ENCODE assay signal across 8 mouse cellular contexts in the genomic region with DNA sequence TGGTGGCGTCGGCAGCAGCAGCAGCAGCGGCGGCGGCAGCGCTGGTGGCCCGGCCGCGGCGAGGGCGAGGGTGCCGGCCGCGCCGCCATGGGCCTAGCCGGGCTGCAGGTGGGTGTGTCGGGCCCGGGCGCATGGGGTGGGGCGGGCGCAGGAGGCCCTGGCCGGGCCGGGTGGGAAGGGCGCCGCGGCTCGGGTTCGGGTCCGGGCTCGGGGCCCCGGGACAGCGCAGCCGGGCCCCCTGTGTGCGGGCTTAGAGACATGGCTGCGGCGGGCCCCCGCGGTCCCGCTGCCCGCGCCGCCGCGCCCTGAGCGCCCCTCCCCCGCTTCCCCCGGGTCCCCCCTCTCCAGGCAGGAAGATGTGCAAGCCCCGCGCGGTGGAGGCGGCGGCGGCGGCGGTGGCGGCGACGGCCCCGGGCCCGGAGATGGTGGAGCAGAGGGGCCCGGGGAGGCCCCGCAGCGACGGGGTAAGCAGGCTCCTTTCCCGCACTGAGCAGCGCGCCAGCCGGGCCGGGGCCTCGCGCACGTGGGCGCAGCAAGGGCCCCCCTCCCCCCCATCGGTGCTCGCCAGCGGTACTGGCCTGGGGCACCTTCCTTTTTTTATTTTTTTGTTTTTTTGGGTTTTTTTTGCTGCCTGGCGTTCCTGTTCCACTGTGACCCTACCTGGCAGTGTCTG. TPM values are rescaled to one million over a fixed set of nuclear protein-coding genes. Genes with fewer than 3 reads are reported as not detected.
DNase-seq lines count a peak whose midpoint lies in the region; ATAC-seq and TF ChIP-seq lines count a peak whose summit lies in the region.

No protein-coding gene starts in this region.

- TF ChIP-seq CTCF in intestine, postnatal 0 days (IDR thresholded peaks at IDR 0.05; ENCODE audit: low read depth) = no peak

- H3K36me3 ChIP-seq in intestine, postnatal 0 days (ENCODE audit: control insufficient read depth, insufficient read depth) = peaks cover 31% of the 10 kb centered on the region
- H3K36me3 ChIP-seq in lung, embryonic 15.5 days = peaks cover 33% of the 10 kb centered on the region

- H3K4me2 ChIP-seq in intestine, postnatal 0 days (replicated peaks; ENCODE audit: low read depth) = peak overlapping the region; percentile 89
- peak overlapping the region; percentile 93 for H3K4me2 ChIP-seq in lung, embryonic 15.5 days

- H3K9ac ChIP-seq in intestine, postnatal 0 days (ENCODE audit: low read depth, low read length) = peak overlapping the region; percentile 89
- peak overlapping the region; percentile 83 for H3K9ac ChIP-seq in lung, embryonic 15.5 days

- DNase-seq in heart, adult 18-20 months = peak; percentile 55 to 70
- DNase-seq in heart, postnatal 25 days (ENCODE audit: low spot score) = no peak
- peak; percentile 54 for DNase-seq in gastrocnemius, postnatal 10 days
- DNase-seq in spleen, adult 12 weeks (ENCODE audit: low spot score) = peak; percentile 62
- no peak for DNase-seq in ovary, postnatal 10 days (ENCODE audit: low spot score)

- H3K27me3 ChIP-seq in intestine, postnatal 0 days (replicated peaks; ENCODE audit: control insufficient read depth, insufficient read depth, low read length) = no peaks in the 10 kb centered on the region
- H3K27me3 ChIP-seq in lung, embryonic 15.5 days = no peaks in the 10 kb centered on the region

- peak overlapping the region; percentile 75 for H3K4me3 ChIP-seq in brown adipose tissue, adult 24 weeks (ENCODE audit: insufficient read depth, low read depth, low read length)
- H3K4me3 ChIP-seq in intestine, postnatal 0 days (ENCODE audit: low read depth, low read length) = peak overlapping the region; percentile 88
- peak overlapping the region; percentile 89 for H3K4me3 ChIP-seq in lung, embryonic 15.5 days

- H3K4me1 ChIP-seq in brown adipose tissue, adult 24 weeks (ENCODE audit: control insufficient read depth, insufficient read depth, insufficient read length, low read length) = peaks cover 8% of the 10 kb centered on the region; the same call in 1 of the 2 replicates
- H3K4me1 ChIP-seq in intestine, postnatal 0 days (replicated peaks; ENCODE audit: control insufficient read depth, insufficient read depth, low read length) = no peaks in the 10 kb centered on the region
- H3K4me1 ChIP-seq in lung, embryonic 15.5 days = peaks cover 26% of the 10 kb centered on the region

- H3K9me3 ChIP-seq in intestine, postnatal 0 days (ENCODE audit: control insufficient read depth) = no peaks in the 10 kb centered on the region
- no peaks in the 10 kb centered on the region for H3K9me3 ChIP-seq in lung, embryonic 15.5 days

- peak overlapping the region; percentile 54 for H3K27ac ChIP-seq in brown adipose tissue, adult 24 weeks (replicated peaks; ENCODE audit: low read depth, low read length)
- peak overlapping the region; percentile 95 for H3K27ac ChIP-seq in intestine, postnatal 0 days (ENCODE audit: low read depth, low read length)
- peak overlapping the region; percentile 90 for H3K27ac ChIP-seq in lung, embryonic 15.5 days

- peak; percentile 60 for ATAC-seq in intestine, postnatal 0 days
- peak; percentile 64 for ATAC-seq in lung, embryonic 15.5 days (ENCODE audit: borderline replicate concordance, extremely low read depth, low FRiP score, low TSS enrichment)

- intact Hi-C loops in heart, postnatal 25 days (cut with DNase I) = loop anchor here (5.0 kb wide), 1 partner anchor 37 kb away; the partner anchor contains the start of gene Snrnp35

- WGBS in intestine, postnatal 0 days = under 1% methylated on average over 43 of the region's 77 CpGs
- WGBS in lung, embryonic 15.5 days = under 1% methylated on average over 30 of the region's 77 CpGs

RNA-seq across cellular contexts. Expression of gene Kmt5a, which starts 6.0 kb away (rescaled TPM):
- 100 to 1,000 TPM; 205 to 229 TPM for total RNA-seq in heart, adult 18-20 months (2021)
- 100 to 1,000 TPM; 221 to 226 TPM for total RNA-seq in heart, postnatal 25 days (2021)
- 63.9 and 139 TPM in 2 replicates for polyA plus RNA-seq in brown adipose tissue, adult 24 weeks (2012; ENCODE audit: insufficient read depth, insufficient read length, missing spikeins)
- 10 to 100 TPM; 37.2 to 43.6 TPM for total RNA-seq in gastrocnemius, postnatal 10 days (2021)
- polyA plus RNA-seq in intestine, postnatal 0 days (2015; fragmentation: Nextera tagmentation; extraction: Ambion mirVana) = 77.5 and 80.5 TPM in 2 replicates
- 59.8 and 61.3 TPM in 2 replicates for polyA plus RNA-seq in lung, embryonic 15.5 days (2015; fragmentation: Nextera tagmentation; extraction: Ambion mirVana)

RNA-seq across cellular contexts. Expression of gene Sbno1, which starts 20.0 kb away (rescaled TPM):
- 10 to 100 TPM; 61.1 to 66.0 TPM for total RNA-seq in heart, adult 18-20 months (2021)
- 10 to 100 TPM; 63.9 to 68.9 TPM for total RNA-seq in heart, postnatal 25 days (2021)
- polyA plus RNA-seq in brown adipose tissue, adult 24 weeks (2012; ENCODE audit: insufficient read depth, insufficient read length, missing spikeins) = 35.5 and 47.6 TPM in 2 replicates
- 10 to 100 TPM; 38.8 to 44.3 TPM for total RNA-seq in gastrocnemius, postnatal 10 days (2021)
- 49.3 and 56.6 TPM in 2 replicates for polyA plus RNA-seq in intestine, postnatal 0 days (2015; fragmentation: Nextera tagmentation; extraction: Ambion mirVana)
- polyA plus RNA-seq in lung, embryonic 15.5 days (2015; fragmentation: Nextera tagmentation; extraction: Ambion mirVana) = 74.7 and 80.3 TPM in 2 replicates

RNA-seq across cellular contexts. Expression of gene Rilpl2, which starts 32.4 kb away (rescaled TPM):
- total RNA-seq in heart, adult 18-20 months (2021) = 1 to 10 TPM; 6.9 to 7.1 TPM
- 1 to 10 TPM; 7.9 to 9.4 TPM for total RNA-seq in heart, postnatal 25 days (2021)
- polyA plus RNA-seq in brown adipose tissue, adult 24 weeks (2012; ENCODE audit: insufficient read depth, insufficient read length, missing spikeins) = 10.8 and 15.6 TPM in 2 replicates
- total RNA-seq in gastrocnemius, postnatal 10 days (2021) = 1 to 10 TPM; 6.6 to 7.9 TPM
- polyA plus RNA-seq in intestine, postnatal 0 days (2015; fragmentation: Nextera tagmentation; extraction: Ambion mirVana) = 48.2 and 49.7 TPM in 2 replicates
- 31.4 and 31.7 TPM in 2 replicates for polyA plus RNA-seq in lung, embryonic 15.5 days (2015; fragmentation: Nextera tagmentation; extraction: Ambion mirVana)

RNA-seq across cellular contexts. Expression of gene Snrnp35, which starts 37.2 kb away (rescaled TPM):
- total RNA-seq in heart, adult 18-20 months (2021) = 10 to 100 TPM; 14.0 to 14.2 TPM
- 10 to 100 TPM; 10.0 to 12.7 TPM for total RNA-seq in heart, postnatal 25 days (2021)
- 12.4 and 13.4 TPM in 2 replicates for polyA plus RNA-seq in brown adipose tissue, adult 24 weeks (2012; ENCODE audit: insufficient read depth, insufficient read length, missing spikeins)
- 10 to 100 TPM; 21.8 to 23.6 TPM for total RNA-seq in gastrocnemius, postnatal 10 days (2021)
- polyA plus RNA-seq in intestine, postnatal 0 days (2015; fragmentation: Nextera tagmentation; extraction: Ambion mirVana) = 15.5 and 17.9 TPM in 2 replicates
- polyA plus RNA-seq in lung, embryonic 15.5 days (2015; fragmentation: Nextera tagmentation; extraction: Ambion mirVana) = 25.3 and 26.5 TPM in 2 replicates

Comparison
In these comparisons a context has a peak if more than half of its experiments do, and no peak if none do; other contexts are left out.
1. DNase-seq: peak in heart, adult 18-20 months (2 of 2), gastrocnemius, postnatal 10 days (single experiment) and spleen, adult 12 weeks (single experiment); none in heart, postnatal 25 days (single experiment) and ovary, postnatal 10 days (single experiment).
2. RNA of gene Kmt5a, which starts 6.0 kb away (total RNA-seq): 205 to 229 TPM in heart, adult 18-20 months and 221 to 226 TPM in heart, postnatal 25 days; 37.2 to 43.6 TPM in gastrocnemius, postnatal 10 days; every median in the first group is over 4 times any median in the second.
3. Peak in every context shown above with its lines, with median percentiles within 50 percentile points of each other: H3K27ac ChIP-seq and H3K4me3 ChIP-seq.